Mouse (Mus musculus) ES-E14 (cell line): ENCODE results near the gene Mex3b.

Experiments used
- CHD2 ChIP-seq: IDR thresholded peaks from 2 replicates; pipeline ENCODE4 v1.6.1; 2014; ENCODE audit warnings: mild to moderate bottlenecking, low read depth, low read length, inconsistent platforms
- HCFC1 ChIP-seq: IDR thresholded peaks from 2 replicates; pipeline ENCODE4 v1.6.1; 2012; ENCODE audit warnings: low read length, inconsistent platforms, borderline replicate concordance; ENCODE audit not compliant: insufficient read depth
- MAFK ChIP-seq: IDR thresholded peaks from 2 replicates; pipeline ENCODE4 v1.6.1; 2014; ENCODE audit warnings: mild to moderate bottlenecking, low read depth, low read length, inconsistent platforms; ENCODE audit not compliant: insufficient read depth
- ZC3H11A ChIP-seq: IDR thresholded peaks from 2 replicates; pipeline ENCODE4 v1.6.1; 2012; ENCODE audit warnings: low read depth, mild to moderate bottlenecking, inconsistent platforms, low read length, borderline replicate concordance
- ZNF384 ChIP-seq: IDR thresholded peaks from 2 replicates; pipeline ENCODE4 v1.6.1; 2012; ENCODE audit warnings: low read depth, low read length, inconsistent platforms

GRCm38 (mm10) chr7:82866486-82867270 lies 455 bp upstream of the Mex3b start:
- TF ChIP-seq HCFC1: no peak; the same call in 1 of the 2 replicates
- TF ChIP-seq MAFK: no peak
- TF ChIP-seq CHD2: no peak
- no peak for TF ChIP-seq ZNF384
- TF ChIP-seq ZC3H11A: no peak
